Mouse (Mus musculus): Measurements from ENCODE around the gene Slc6a9.

- TF ChIP-seq CTCF (IDR thresholded peaks at IDR 0.05; ENCODE audit: insufficient read depth, low read depth, low read length) (no peak), POLR2A (IDR thresholded peaks at IDR 0.05; ENCODE audit: insufficient read depth, low read depth, low read length) (no peak)
Measured at GRCm38 (mm10) chr4:117810933-117811332, 23.4 kb upstream of the Slc6a9 start.

All from olfactory bulb, adult 2 months (tissue).